Mouse (Mus musculus) T-helper 1 cell (primary cell): ENCODE measurements around the gene Olfr798.

ENCODE experiments used
- in situ Hi-C: fragments of 300-600 bp; cut with MboI, MseI; formaldehyde crosslinking; loops from one replicate; pipeline ENCODE4 v1.15.1; 2025; ENCODE audit warnings: high pct_unique_total_duplicates

The Olfr798 gene

DNA sequence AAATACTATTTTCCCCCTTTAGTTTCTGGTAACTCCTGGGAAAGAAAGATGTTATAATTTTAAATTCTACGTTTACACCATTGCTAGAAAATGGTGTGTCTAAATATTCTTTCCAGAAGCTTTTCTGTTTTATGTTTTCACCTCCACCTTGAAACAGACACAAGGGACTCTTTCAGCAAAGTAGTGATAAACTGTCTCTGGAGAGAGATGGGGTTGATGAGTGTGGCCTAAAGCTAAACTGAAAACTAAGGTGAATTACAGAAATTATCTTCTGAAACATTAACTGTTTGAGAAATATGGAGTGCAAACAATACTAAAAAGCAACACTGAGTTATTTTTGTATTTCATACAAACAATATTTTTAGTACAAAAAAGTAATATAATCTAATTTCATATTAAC is at the start of gene Olfr798:
Olfr798 (minus strand) TSS at position 101 of the 400 bp plus-strand sequence.
- in situ Hi-C loops, result no loop called here

DNA sequence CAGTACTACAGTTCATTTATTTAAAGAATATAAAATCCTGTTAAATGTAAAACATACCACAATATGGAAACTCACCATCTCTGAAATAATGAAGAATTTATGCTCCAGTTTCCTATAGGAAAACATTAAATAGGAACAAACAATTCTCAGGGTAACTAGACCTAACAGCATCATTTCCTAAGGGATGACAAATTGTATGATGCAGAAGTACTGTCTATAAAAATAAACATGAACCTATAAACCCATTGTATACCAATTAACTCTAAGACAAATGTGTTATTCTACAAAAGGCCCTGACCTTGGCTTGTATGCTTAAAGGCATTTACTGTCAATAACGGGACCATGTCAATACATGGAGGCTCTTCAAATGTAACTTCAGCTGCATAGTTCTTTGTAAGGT is 46.0 kb upstream of the Olfr798 start, which contains the start of gene Olfr801:
Olfr801 (minus strand) TSS at position 101 of the 400 bp plus-strand sequence.
- in situ Hi-C loops, result no loop called here

DNA sequence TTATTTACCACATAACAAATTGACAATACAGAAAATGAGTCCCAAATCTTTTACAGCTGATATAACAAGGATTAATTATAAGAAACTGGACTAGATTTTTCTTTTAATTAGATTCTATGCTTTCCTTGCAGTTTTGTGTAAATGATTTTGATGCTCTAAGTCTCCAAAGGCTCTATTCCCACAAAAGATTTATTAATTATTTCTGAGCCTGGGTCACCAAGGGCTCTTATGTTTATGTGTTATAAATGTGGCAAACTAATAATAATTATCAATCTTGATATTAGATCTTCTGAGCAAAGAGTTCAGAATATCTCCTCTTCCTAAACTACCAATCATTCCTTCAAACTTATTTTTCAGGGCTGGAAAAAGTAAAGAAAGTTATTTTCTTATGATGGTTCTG is 29.7 kb upstream of the Olfr798 start, which contains the start of gene Olfr800:
Olfr800 (plus strand) TSS at position 301 of the 400 bp plus-strand sequence.
- in situ Hi-C loops, result no loop called here

DNA sequence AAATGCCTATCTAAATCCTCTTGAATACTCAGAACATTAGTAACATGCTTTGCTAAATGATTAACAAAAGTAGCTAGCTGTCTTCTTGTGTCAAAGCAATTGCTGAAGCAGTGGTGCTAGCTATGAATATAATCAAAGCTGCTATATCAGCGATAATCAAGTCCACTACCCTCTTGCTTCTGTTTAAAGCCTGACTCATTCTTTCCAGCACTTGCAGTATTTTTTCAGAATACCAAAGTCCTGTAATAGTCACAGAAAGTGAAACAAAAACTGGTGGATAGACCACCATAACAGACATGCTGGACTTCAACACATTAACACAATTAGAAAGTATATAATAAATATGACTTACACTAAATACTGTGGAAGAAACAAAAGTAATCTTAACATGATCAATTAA is 24.0 kb upstream of the Olfr798 start:
- in situ Hi-C loops, result no loop called here

DNA sequence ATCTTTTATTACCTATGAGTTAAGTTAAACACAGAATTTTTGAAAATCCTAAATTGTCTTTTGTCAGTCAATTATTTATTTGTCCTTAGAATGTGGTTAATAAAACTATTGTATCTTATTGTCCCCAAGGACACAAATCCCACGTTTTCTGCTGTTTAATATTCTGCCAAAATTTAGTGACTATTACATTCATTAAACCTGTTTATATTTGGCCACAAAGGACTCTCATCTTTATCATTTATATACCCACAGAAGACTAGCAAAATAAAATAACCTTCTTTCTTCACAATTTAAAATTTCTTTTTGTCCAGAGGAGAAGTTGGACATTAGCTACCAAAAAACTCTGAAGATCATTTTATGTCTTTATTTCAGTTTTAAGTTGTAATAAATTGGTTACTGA is 9.4 kb upstream of the Olfr798 start, which contains the start of gene Olfr799:
Olfr799 (plus strand) TSS at position 301 of the 400 bp plus-strand sequence.
- in situ Hi-C loops, result no loop called here

DNA sequence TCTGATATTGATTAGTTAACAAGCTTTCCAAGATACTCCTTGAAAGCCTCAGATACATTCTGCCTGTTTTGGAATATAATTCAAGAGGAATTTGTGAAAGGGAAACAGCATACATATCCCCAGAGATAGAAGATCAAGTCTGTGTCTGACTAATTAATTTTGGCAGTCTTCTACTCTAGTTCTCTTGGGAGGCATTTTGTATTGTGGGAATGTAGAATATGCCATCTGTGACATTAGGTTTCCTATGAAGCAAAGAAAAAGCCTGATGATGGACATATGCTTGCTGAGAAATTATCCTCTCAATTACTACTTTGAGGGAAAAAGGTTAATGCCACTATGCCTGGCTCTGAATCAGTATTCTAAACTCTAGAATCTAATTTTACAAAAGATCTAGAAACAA is 4.5 kb downstream of the Olfr798 start:
- in situ Hi-C loops, result no loop called here

DNA sequence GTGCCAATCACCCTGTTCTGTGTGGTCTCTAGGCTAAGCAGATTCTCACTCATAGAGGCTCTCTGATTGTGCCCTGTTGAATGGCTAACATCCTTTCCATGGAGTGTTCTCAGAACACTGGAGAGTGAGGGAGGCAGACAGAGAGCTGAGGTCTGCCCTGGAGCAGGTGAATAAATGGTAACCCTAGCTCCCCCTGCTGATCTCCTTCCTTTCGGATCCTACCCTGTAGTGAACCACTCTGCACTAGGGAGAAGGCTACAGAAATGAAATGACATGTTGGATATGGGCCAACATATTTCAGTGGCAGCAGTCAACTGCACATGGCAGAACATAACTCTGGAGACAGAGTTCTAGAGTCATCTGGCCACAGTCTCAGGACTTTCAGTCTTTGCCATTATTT is 6.0 kb downstream of the Olfr798 start:
- in situ Hi-C loops, result no loop called here

DNA sequence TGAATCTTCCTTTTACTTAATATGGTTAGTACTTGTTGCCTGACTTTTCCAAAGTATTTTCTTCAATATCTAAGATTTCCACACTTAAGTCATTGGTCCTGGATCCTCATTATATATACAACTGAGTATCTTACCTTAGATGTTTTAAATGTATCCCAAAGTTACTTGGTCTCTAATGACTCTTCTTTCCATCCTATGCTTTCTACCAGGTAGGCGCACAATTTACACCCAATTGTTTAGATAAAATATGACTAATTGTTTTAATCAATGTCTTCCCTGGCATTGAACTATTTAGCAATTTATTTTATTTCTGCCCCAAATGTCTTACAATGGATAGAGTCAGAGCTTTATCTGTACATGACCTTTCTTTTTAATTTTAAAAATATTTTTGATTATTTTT is 15.3 kb downstream of the Olfr798 start, which contains the start of gene Olfr796:
Olfr796 (minus strand) TSS at position 101 of the 400 bp plus-strand sequence.
- in situ Hi-C loops, result no loop called here

DNA sequence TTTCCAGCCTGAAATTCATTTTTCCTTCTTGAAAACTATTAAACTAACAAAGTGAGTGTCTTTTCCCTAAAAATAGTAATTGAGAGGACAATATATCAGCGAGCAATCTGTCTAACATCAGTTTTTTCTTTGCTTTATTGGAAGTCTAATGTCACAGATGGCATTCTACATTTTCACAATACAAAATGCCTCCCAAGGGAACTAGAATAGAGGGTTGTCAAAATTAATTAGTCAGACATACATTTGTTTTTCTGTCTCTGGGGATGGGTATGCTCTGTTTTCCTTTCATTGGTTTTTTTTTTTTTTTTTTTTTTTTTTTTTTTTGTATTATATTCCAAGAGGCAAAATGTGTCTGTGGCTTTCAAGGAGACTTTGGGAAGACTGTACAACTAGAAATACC is 50.7 kb downstream of the Olfr798 start:
- in situ Hi-C loops, result no loop called here
